Mouse (Mus musculus): ENCODE measurements around the gene Myt1. TPM values are rescaled to one million over a fixed set of nuclear protein-coding genes. Genes with fewer than 3 reads are reported as not detected.

The Myt1 gene
- polyA plus RNA-seq, 1 experiment = 0.28 TPM

GRCm38 (mm10) chr2:181829032-181829650 is 66.0 kb downstream of the Myt1 start:
- Histone ChIP-seq H3ac (ENCODE audit: control insufficient read depth, insufficient read length) (no peak overlapping the region), H3K36me3 (ENCODE audit: control insufficient read depth, insufficient read depth) (no peaks in the 10 kb centered on the region), H3K27me3 (ENCODE audit: control insufficient read depth, insufficient read depth, insufficient read length) (no peaks in the 10 kb centered on the region), H3K4me3 (no peak overlapping the region), H3K79me2 (ENCODE audit: control insufficient read depth, insufficient read depth) (no peaks in the 10 kb centered on the region), H3K4me2 (ENCODE audit: low read depth) (no peak overlapping the region)
- TF ChIP-seq CEBPB (IDR thresholded peaks at IDR 0.05; ENCODE audit: insufficient read depth, poor library complexity, severe bottlenecking) (no peak), POLR2AphosphoS2 (IDR thresholded peaks at IDR 0.05; ENCODE audit: insufficient read length, low read depth) (no peak), MYOD1 (IDR thresholded peaks at IDR 0.05; ENCODE audit: control insufficient read depth in 1 of 3, insufficient read length in 2 of 3, low read depth in 2 of 3) (no peak), TCF12 (IDR thresholded peaks at IDR 0.05; ENCODE audit: insufficient read depth, poor library complexity, severe bottlenecking) (no peak), USF1 (IDR thresholded peaks at IDR 0.05; ENCODE audit: low read depth) (no peak), MAX (IDR thresholded peaks at IDR 0.05; ENCODE audit: low read depth) (no peak)

GRCm38 (mm10) chr2:181832745-181833144 is 69.6 kb downstream of the Myt1 start:
- Histone ChIP-seq H3K4me3 (no peak overlapping the region), H3K79me2 (ENCODE audit: control insufficient read depth, insufficient read depth) (no peaks in the 10 kb centered on the region), H3K36me3 (ENCODE audit: control insufficient read depth, insufficient read depth) (no peaks in the 10 kb centered on the region), H3ac (ENCODE audit: control insufficient read depth, insufficient read length) (no peak overlapping the region), H3K4me2 (ENCODE audit: low read depth) (peak overlapping the region; percentile 44), H3K27me3 (ENCODE audit: control insufficient read depth, insufficient read depth, insufficient read length) (no peaks in the 10 kb centered on the region)
- TF ChIP-seq REST (IDR thresholded peaks at IDR 0.05; ENCODE audit: insufficient read depth, insufficient read length) (no peak), MYOG (IDR thresholded peaks at IDR 0.05; ENCODE audit: control insufficient read depth in 1 of 3, insufficient read depth in 1 of 3, insufficient read length in 2 of 3, low read depth in 2 of 3) (peak in 1 of 3 experiments; percentile 4)

GRCm38 (mm10) chr2:181837372-181838292 is 74.5 kb downstream of the Myt1 start, which contains the start of gene Pcmtd2:
Pcmtd2 (plus strand) TSS chr2:181837854.
- peak within 1 kb of the TSS; percentile 90 for H3K4me2 ChIP-seq (ENCODE audit: low read depth)
- H3K27me3 ChIP-seq (ENCODE audit: control insufficient read depth, insufficient read depth, insufficient read length) = no peaks in the 10 kb centered on the region
- peak within 1 kb of the TSS; percentile 77 for H3K4me3 ChIP-seq
- H3ac ChIP-seq (ENCODE audit: control insufficient read depth, insufficient read length) = peak within 1 kb of the TSS; percentile 39
- no peaks in the 10 kb centered on the region for H3K79me2 ChIP-seq (ENCODE audit: control insufficient read depth, insufficient read depth)
- no peaks in the 10 kb centered on the region for H3K36me3 ChIP-seq (ENCODE audit: control insufficient read depth, insufficient read depth)
- TF ChIP-seq SRF (IDR thresholded peaks at IDR 0.05; ENCODE audit: control insufficient read depth, insufficient read length, low read depth) = peak; percentile 30
- TF ChIP-seq MAX (IDR thresholded peaks at IDR 0.05; ENCODE audit: low read depth) = no peak
- peak; percentile 87 for TF ChIP-seq POLR2A (IDR thresholded peaks at IDR 0.05; ENCODE audit: insufficient read length, low read depth)
- peak; percentile 84 for TF ChIP-seq POLR2AphosphoS2 (IDR thresholded peaks at IDR 0.05; ENCODE audit: insufficient read length, low read depth)

- Histone ChIP-seq H3ac (ENCODE audit: control insufficient read depth, insufficient read length) (peak overlapping the region; percentile 39), H3K79me2 (ENCODE audit: control insufficient read depth, insufficient read depth) (no peaks in the 10 kb centered on the region), H3K4me2 (ENCODE audit: low read depth) (peak overlapping the region; percentile 90), H3K4me3 (peak overlapping the region; percentile 77), H3K27me3 (ENCODE audit: control insufficient read depth, insufficient read depth, insufficient read length) (no peaks in the 10 kb centered on the region), H3K36me3 (ENCODE audit: control insufficient read depth, insufficient read depth) (no peaks in the 10 kb centered on the region)
- TF ChIP-seq E2F4 (IDR thresholded peaks at IDR 0.05; ENCODE audit: insufficient read depth) (no peak), MYOG (IDR thresholded peaks at IDR 0.05; ENCODE audit: control insufficient read depth in 1 of 3, insufficient read depth in 1 of 3, insufficient read length in 2 of 3, low read depth in 2 of 3) (no peak), SRF (IDR thresholded peaks at IDR 0.05; ENCODE audit: control insufficient read depth, insufficient read length, low read depth) (no peak), TCF12 (IDR thresholded peaks at IDR 0.05; ENCODE audit: insufficient read depth, poor library complexity, severe bottlenecking) (no peak), MAX (IDR thresholded peaks at IDR 0.05; ENCODE audit: low read depth) (no peak), USF1 (IDR thresholded peaks at IDR 0.05; ENCODE audit: low read depth) (no peak), POLR2A (IDR thresholded peaks at IDR 0.05; ENCODE audit: insufficient read length, low read depth) (no peak), POLR2AphosphoS2 (IDR thresholded peaks at IDR 0.05; ENCODE audit: insufficient read length, low read depth) (no peak), REST (IDR thresholded peaks at IDR 0.05; ENCODE audit: insufficient read depth, insufficient read length) (no peak), CEBPB (IDR thresholded peaks at IDR 0.05; ENCODE audit: insufficient read depth, poor library complexity, severe bottlenecking) (no peak), TCF3 (IDR thresholded peaks at IDR 0.05; ENCODE audit: insufficient read length, low read depth) (no peak), MYOD1 (IDR thresholded peaks at IDR 0.05; ENCODE audit: control insufficient read depth in 1 of 3, insufficient read length in 2 of 3, low read depth in 2 of 3) (no peak)
Observed at GRCm38 (mm10) chr2:181838293-181838680, 75.2 kb downstream of the Myt1 start.

GRCm38 (mm10) chr2:181845709-181846394 is 82.7 kb downstream of the Myt1 start:
- H3K27me3 ChIP-seq (ENCODE audit: control insufficient read depth, insufficient read depth, insufficient read length) = no peaks in the 10 kb centered on the region
- no peak overlapping the region for H3ac ChIP-seq (ENCODE audit: control insufficient read depth, insufficient read length)
- TF ChIP-seq TCF3 (IDR thresholded peaks at IDR 0.05; ENCODE audit: insufficient read length, low read depth) = no peak
- TF ChIP-seq CEBPB (IDR thresholded peaks at IDR 0.05; ENCODE audit: insufficient read depth, poor library complexity, severe bottlenecking) = no peak
- no peak for TF ChIP-seq SRF (IDR thresholded peaks at IDR 0.05; ENCODE audit: control insufficient read depth, insufficient read length, low read depth)
- TF ChIP-seq E2F4 (IDR thresholded peaks at IDR 0.05; ENCODE audit: insufficient read depth) = no peak
- TF ChIP-seq TCF12 (IDR thresholded peaks at IDR 0.05; ENCODE audit: insufficient read depth, poor library complexity, severe bottlenecking) = no peak
- TF ChIP-seq USF1 (IDR thresholded peaks at IDR 0.05; ENCODE audit: low read depth) = no peak
- no peak for TF ChIP-seq POLR2A (IDR thresholded peaks at IDR 0.05; ENCODE audit: insufficient read length, low read depth)
- no peak overlapping the region for H3K4me2 ChIP-seq (ENCODE audit: low read depth)
- no peak overlapping the region for H3K4me3 ChIP-seq
- no peaks in the 10 kb centered on the region for H3K79me2 ChIP-seq (ENCODE audit: control insufficient read depth, insufficient read depth)
- H3K36me3 ChIP-seq (ENCODE audit: control insufficient read depth, insufficient read depth) = peaks cover 41% of the 10 kb centered on the region

Measured in myocyte (in vitro differentiated cells).